Mouse (Mus musculus) erythroblast, embryonic 14.5 days (primary cell): ENCODE results near the gene Shroom3.

Source experiments
- GATA1 ChIP-seq: IDR thresholded peaks from 2 replicates; pipeline ENCODE4 v1.6.1; 2012; ENCODE audit warnings: low read length, inconsistent platforms, mixed read lengths
- TAL1 ChIP-seq: IDR thresholded peaks from 3 replicates; pipeline ENCODE4 v1.6.1; 2012; ENCODE audit warnings: low read length, inconsistent platforms, mixed read lengths

DNA sequence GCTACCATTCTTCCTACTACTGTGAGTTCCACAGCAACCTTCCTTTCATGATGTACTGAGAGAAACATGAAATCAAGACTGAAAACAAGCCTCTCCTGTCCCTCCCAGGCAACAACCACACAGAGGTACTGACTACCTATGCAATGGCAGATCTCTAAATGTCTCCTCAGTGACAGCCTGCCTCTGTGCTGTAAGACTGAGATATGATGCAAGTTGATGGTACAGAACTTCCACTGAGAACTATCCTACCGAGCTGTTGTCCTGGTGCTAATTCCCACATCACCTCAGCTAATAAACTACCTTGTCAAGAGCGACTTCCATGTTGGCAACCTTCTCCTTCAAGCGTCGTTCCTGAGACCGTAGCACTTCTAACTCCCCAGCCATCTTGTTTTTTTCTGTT is 47.3 kb upstream of the Shroom3 start:
- TF ChIP-seq TAL1 = no peak
- TF ChIP-seq GATA1 = no peak
